Mouse (Mus musculus) ZHBTc4 (cell line): Measurements from ENCODE around the gene Ret.

Experiments used
- DNase-seq: peaks from one replicate; pipeline ENCODE4 v3.0.0-alpha.2; 2011; ENCODE audit warnings: low read depth, low spot score

Gene Ret

GRCm38 (mm10) chr6:118111810-118112209 lies 85.7 kb downstream of the Ret start:
- DNase-seq, result peak; percentile 15
